Mouse (Mus musculus): Measurements from ENCODE around the gene Nat8f4. TPM values are rescaled to one million over a fixed set of nuclear protein-coding genes. Genes with fewer than 3 reads are reported as not detected.
A peak's percentile ranks its signal among the peaks of the same experiment; 100 is the strongest.
"Not testable (repeated sequence)": the region's sequence is repeated elsewhere in the genome, so short reads cannot be mapped to it uniquely, and the experiment has no call there.

The Nat8f4 gene
- total RNA-seq, 1 experiment from 2014 or later, result 2.5 TPM

DNA sequence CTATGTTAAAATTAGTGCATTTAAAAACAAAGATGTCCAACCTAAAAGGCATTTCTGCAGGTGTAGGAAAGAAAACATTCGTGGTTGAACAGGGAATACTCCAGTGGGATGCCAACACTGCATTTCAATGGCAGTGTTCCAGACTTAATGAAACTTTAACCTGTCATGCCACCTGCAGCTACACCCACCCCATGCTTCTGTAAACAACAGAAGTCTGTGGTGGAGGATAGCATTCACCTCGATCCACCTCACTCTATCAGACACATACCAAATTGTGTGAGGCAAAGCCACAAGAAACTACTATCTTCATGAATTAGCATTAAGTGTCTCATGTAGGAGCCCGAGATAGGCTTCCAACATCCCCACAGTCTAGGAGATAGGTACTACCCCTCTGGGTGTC, 3.7 kb upstream of the Nat8f4 start:
- ATAC-seq (replicated peaks; ENCODE audit: insufficient number of reproducible peaks, low FRiP score, low TSS enrichment, poor library complexity, severe bottlenecking), result no peak

GRCm38 (mm10) chr6:85906911-85907351, 2.2 kb upstream of the Nat8f4 start:
- not testable (repeated sequence) for ATAC-seq (replicated peaks; ENCODE audit: insufficient number of reproducible peaks, low FRiP score, low TSS enrichment, poor library complexity, severe bottlenecking)

DNA sequence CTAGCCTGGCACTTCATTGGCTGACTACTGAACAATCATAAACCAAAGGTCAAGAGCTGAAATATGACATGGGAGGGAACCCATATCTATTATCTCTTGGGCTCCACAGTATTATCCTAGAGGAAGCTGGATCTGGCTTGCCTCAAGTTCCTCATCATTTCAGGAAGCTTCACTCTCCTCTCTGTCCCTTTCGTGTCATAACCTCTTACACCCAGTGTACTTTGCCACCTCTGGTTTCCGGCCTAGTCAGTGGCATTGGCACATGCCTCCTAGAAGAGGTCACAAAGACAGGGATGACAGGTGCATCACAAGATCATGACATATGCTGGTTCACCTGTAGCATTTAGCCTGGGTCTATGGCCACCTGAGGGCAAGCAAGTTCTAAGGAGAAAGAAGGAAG, 2.4 kb downstream of the Nat8f4 start:
- ATAC-seq (replicated peaks; ENCODE audit: insufficient number of reproducible peaks, low FRiP score, low TSS enrichment, poor library complexity, severe bottlenecking), result no peak

DNA sequence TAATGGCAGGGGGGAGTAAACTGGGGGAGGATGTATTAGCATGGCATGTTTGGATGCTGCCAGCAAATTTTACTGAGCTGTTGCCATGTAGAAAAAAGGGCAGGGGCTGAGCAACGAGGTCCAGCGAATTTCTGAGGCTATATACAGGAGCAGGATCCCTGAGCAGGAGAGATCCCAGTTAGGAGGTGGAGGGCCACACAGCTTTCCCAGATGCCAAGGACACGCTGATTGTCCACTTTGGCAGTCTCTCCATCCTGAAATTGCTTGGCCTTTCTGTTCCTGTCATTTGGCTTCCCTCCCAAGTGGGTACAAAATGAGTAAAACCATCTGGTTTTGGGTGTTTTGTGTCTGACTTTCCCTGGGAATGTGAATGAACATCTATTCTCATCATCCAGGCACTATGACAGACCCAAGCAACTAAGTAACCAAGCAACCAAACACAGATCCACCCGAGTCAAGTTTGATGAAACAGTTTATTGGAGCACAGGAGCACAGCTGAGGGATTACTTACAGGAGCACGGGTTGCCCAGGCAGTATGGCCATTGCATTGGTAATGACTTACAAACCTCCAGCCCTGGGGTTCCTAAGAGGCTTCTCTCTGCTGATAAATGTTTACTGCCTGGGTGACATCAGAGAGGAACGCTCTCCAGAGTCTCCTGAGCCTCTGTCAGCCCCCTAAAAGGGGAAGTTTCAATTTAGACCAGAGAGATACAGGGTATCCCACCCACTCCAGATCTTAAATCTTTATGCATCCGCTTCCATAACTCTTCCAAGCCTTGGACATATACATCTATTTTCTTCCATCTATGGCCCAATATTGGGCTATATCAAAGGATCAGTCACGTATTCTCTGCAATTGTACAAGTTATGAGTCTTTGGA, 5.8 kb downstream of the Nat8f4 start:
- ATAC-seq (replicated peaks; ENCODE audit: insufficient number of reproducible peaks, low FRiP score, low TSS enrichment, poor library complexity, severe bottlenecking), result not testable (repeated sequence)

DNA sequence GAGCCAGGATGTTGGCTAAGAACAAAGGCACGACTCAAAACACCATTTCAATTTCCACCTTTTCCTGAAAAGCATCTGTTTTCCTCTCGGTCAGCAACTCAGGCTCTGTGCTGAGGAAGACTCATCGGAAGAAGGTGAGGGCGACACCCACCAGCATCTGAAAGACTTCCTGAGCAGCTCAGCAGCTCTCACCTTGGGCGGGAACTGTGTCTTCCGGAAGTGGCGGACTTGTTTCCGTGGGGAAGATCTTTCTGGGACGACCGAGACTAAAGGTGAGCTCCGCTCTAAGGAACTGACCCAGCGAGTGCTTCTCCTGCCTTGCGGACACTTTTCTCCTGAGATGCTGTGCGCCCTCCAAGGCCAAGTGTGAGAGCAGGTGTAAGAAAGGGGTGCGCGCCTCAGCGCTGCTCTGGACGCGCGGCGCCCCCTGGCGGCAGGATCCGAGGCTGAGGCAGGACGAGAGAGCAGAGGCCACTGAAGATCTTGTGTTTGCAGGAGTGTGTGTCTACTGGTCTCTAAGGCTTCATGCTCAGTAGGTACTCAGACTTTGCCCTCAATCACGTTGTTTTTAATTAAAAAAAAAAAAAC, 9.5 kb downstream of the Nat8f4 start:
- 0 out of 2 replicates have a peak, but pooled peaks have one; percentile 40 for ATAC-seq (replicated peaks; ENCODE audit: insufficient number of reproducible peaks, low FRiP score, low TSS enrichment, poor library complexity, severe bottlenecking)

GRCm38 (mm10) chr6:85888961-85889360, 15.7 kb downstream of the Nat8f4 start:
- ATAC-seq (replicated peaks; ENCODE audit: insufficient number of reproducible peaks, low FRiP score, low TSS enrichment, poor library complexity, severe bottlenecking), result no peak

GRCm38 (mm10) chr6:85884311-85884710, 20.4 kb downstream of the Nat8f4 start:
- no peak for ATAC-seq (replicated peaks; ENCODE audit: insufficient number of reproducible peaks, low FRiP score, low TSS enrichment, poor library complexity, severe bottlenecking)

GRCm38 (mm10) chr6:85883246-85883645, 21.4 kb downstream of the Nat8f4 start:
- not testable (repeated sequence) for ATAC-seq (replicated peaks; ENCODE audit: insufficient number of reproducible peaks, low FRiP score, low TSS enrichment, poor library complexity, severe bottlenecking)

- ATAC-seq (replicated peaks; ENCODE audit: insufficient number of reproducible peaks, low FRiP score, low TSS enrichment, poor library complexity, severe bottlenecking), result not testable (repeated sequence)
These were observed 35.7 kb downstream of the Nat8f4 start, which contains the start of gene Nat8f2 for GRCm38 (mm10) chr6:85869006-85869405. Nat8f2 (minus strand) TSS chr6:85869158.

GRCm38 (mm10) chr6:85867726-85868690, 36.7 kb downstream of the Nat8f4 start:
- no peak for ATAC-seq (replicated peaks; ENCODE audit: insufficient number of reproducible peaks, low FRiP score, low TSS enrichment, poor library complexity, severe bottlenecking)

GRCm38 (mm10) chr6:85866995-85867394, 37.7 kb downstream of the Nat8f4 start:
- ATAC-seq (replicated peaks; ENCODE audit: insufficient number of reproducible peaks, low FRiP score, low TSS enrichment, poor library complexity, severe bottlenecking), result not testable (repeated sequence)

DNA sequence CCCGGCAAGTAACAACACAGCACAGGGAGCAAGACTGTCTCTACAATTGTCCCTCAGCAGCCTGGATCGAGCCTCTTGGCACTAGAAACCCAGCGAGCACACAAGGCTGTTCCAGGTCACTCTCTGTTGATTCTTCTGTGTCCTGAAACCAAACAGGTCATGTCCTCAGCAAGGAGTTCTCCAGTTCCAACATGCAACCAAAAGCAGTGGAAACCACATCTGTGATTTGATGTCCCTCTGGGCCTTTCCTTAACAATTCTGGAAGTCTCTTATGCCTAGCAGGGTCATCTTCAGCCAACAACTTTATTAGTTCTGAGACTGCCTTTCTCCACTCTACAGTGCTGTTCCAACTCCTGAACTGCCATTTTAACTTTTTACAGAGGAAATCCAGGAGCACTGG, 38.5 kb downstream of the Nat8f4 start:
- not testable (repeated sequence) for ATAC-seq (replicated peaks; ENCODE audit: insufficient number of reproducible peaks, low FRiP score, low TSS enrichment, poor library complexity, severe bottlenecking)

GRCm38 (mm10) chr6:85864900-85865639, 39.6 kb downstream of the Nat8f4 start:
- not testable (repeated sequence) for ATAC-seq (replicated peaks; ENCODE audit: insufficient number of reproducible peaks, low FRiP score, low TSS enrichment, poor library complexity, severe bottlenecking)

GRCm38 (mm10) chr6:85863840-85864239, 40.8 kb downstream of the Nat8f4 start:
- ATAC-seq (replicated peaks; ENCODE audit: insufficient number of reproducible peaks, low FRiP score, low TSS enrichment, poor library complexity, severe bottlenecking), result no peak

DNA sequence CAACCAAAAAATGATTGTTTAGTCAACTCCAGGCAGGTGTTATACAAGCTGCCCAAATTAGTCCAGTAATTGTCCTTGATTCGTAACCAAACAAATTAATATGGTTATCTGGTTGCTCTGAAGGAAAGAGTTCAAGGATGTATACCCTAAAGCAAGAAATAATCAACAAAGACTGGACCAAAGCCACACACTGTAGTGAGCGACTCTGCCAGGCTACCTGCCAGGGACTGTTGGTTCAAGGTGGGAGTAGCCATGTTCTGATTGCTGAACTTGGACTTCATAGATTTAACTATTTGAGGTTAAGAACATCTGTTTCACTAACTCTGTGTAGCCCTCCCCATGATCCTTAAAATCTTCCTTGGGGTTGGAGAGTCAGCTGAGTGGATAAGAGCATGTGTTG, 41.5 kb downstream of the Nat8f4 start:
- no peak for ATAC-seq (replicated peaks; ENCODE audit: insufficient number of reproducible peaks, low FRiP score, low TSS enrichment, poor library complexity, severe bottlenecking)

DNA sequence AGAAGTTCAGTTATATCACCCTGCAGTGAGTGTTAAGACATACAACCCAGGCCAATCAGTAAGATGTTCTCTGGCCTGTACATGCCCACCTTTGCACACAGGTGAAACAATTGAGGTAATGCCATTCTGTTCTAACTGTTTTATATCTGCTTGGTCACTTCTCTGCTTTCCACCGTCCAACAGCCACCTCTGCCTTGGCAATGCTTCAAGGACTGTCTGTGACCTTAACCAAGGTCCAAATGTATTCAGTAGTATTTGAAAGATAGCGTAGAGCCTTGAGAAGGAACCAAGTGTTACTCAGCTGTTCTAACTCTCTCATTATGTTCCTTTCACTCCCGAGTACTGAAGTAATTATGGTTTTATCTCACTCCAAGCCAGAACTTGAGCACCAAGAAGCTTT, 42.1 kb downstream of the Nat8f4 start:
- no peak for ATAC-seq (replicated peaks; ENCODE audit: insufficient number of reproducible peaks, low FRiP score, low TSS enrichment, poor library complexity, severe bottlenecking)

- no peak for ATAC-seq (replicated peaks; ENCODE audit: insufficient number of reproducible peaks, low FRiP score, low TSS enrichment, poor library complexity, severe bottlenecking)
These were observed 43.4 kb downstream of the Nat8f4 start for GRCm38 (mm10) chr6:85861247-85861646.

DNA sequence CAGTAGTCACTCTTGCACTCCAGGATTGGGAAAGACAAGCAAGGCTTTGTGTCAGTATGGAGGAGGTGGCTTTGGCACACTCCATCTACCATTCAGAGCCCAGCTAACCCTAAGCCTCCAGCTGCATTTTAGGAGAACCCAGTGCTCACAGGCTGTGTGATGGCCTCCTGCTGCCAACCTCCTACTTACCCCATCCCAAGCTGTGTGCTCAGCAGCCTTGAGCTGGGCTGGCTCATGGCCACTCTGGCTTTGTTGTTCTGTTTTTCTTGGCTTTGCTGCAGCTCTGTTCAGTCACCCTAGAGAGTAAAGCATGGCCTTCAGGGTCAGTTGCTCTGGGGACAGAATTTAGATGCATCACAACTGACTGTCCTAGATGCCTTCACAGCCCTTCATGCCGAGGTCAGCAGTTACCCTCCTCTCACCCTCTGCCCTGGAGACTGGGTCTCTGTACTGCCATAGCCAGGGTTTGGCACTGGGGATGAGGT, 48.4 kb downstream of the Nat8f4 start:
- no peak for ATAC-seq (replicated peaks; ENCODE audit: insufficient number of reproducible peaks, low FRiP score, low TSS enrichment, poor library complexity, severe bottlenecking)
